In the genomic region with DNA sequence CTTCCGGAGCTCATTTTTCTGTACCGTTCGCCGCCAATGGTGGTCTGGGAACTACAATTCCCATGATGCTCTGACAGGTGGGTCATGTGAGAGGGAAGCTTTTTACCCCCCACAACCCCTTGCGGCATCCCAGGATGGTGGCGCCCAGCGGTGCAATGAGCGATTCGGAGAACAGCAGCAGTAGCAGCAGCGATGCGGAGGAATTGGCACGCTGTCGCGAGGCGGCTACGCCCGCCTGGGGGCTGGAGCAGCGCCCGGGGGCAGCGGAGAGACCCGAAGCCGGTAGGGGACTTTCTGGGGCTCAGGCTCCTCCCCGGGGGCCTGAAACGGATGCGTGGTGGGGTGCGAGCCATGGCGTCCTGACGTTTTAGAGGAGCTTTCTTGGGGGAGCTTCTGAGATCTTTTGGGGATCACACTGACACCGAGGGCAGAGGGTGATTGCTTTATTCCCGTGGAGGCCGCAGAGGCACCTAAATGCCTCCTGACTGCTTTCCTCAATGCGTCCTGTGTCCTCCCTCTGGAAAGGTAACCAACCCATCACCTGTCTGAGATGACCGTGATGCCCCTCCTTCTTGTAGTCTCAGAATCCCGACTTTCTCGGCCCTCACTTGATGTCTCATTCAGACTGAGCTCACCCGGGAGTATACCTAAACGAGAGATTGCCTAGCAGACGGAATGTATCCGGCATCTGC, we compare ENCODE assay signal across 8 mouse cellular contexts. TPM values are rescaled to one million over a fixed set of nuclear protein-coding genes. Genes with fewer than 3 reads are reported as not detected.
DNase-seq lines count a peak whose midpoint lies in the region; ATAC-seq lines count a peak whose summit lies in the region.

2210016L21Rik (plus strand) TSS at position 85 of the 692 bp plus-strand sequence.

- no peaks in the 10 kb centered on the region for H3K27me3 ChIP-seq in embryonic facial prominence, embryonic 12.5 days
- no peaks in the 10 kb centered on the region for H3K27me3 ChIP-seq in limb, embryonic 11.5 days (ENCODE audit: control insufficient read depth, insufficient read depth, low read length)
- H3K27me3 ChIP-seq in midbrain, embryonic 14.5 days (ENCODE audit: control insufficient read depth, insufficient read depth, low read length), result no peaks in the 10 kb centered on the region

- H3K9me3 ChIP-seq in embryonic facial prominence, embryonic 12.5 days, result no peaks in the 10 kb centered on the region
- 0 out of 2 replicates have a peak, but pooled peaks cover 2% of the 10 kb centered on the region for H3K9me3 ChIP-seq in limb, embryonic 11.5 days (ENCODE audit: control insufficient read depth, low read length)
- H3K9me3 ChIP-seq in midbrain, embryonic 14.5 days (ENCODE audit: control insufficient read depth, low read length), result peaks cover 4% of the 10 kb centered on the region; the same call in 1 of the 2 replicates

- H3K27ac ChIP-seq in embryonic facial prominence, embryonic 12.5 days, result peak within 1 kb of the TSS; percentile 81
- peak within 1 kb of the TSS; percentile 73; the same call in 1 of the 2 replicates for H3K27ac ChIP-seq in limb, embryonic 11.5 days (replicated peaks; ENCODE audit: low read depth, low read length)
- H3K27ac ChIP-seq in midbrain, embryonic 14.5 days (replicated peaks; ENCODE audit: low read depth, low read length), result peak within 1 kb of the TSS; percentile 86

- peaks cover 8% of the 10 kb centered on the region; the same call in 1 of the 2 replicates for H3K4me1 ChIP-seq in embryonic facial prominence, embryonic 12.5 days
- H3K4me1 ChIP-seq in limb, embryonic 11.5 days (ENCODE audit: control insufficient read depth, insufficient read depth, low read length), result 0 out of 2 replicates have a peak, but pooled peaks cover 3% of the 10 kb centered on the region
- 0 out of 2 replicates have a peak, but pooled peaks cover 10% of the 10 kb centered on the region for H3K4me1 ChIP-seq in midbrain, embryonic 14.5 days (ENCODE audit: control insufficient read depth, insufficient read depth, low read length)

- WGBS in embryonic facial prominence, embryonic 12.5 days, result under 1% methylated on average over 39 of the region's 39 CpGs
- WGBS in limb, embryonic 11.5 days, result 1% methylated on average over 39 of the region's 39 CpGs
- WGBS in midbrain, embryonic 14.5 days, result under 1% methylated on average over 39 of the region's 39 CpGs

- H3K4me2 ChIP-seq in embryonic facial prominence, embryonic 12.5 days (replicated peaks), result peak within 1 kb of the TSS; percentile 66
- H3K4me2 ChIP-seq in limb, embryonic 11.5 days (ENCODE audit: low read depth, severe bottlenecking), result peak within 1 kb of the TSS; percentile 79
- H3K4me2 ChIP-seq in midbrain, embryonic 14.5 days (ENCODE audit: low read length), result peak within 1 kb of the TSS; percentile 77

- H3K4me3 ChIP-seq in embryonic facial prominence, embryonic 12.5 days, result peak within 1 kb of the TSS; percentile 75
- peak within 1 kb of the TSS; percentile 94 for H3K4me3 ChIP-seq in limb, embryonic 11.5 days (ENCODE audit: low read depth, low read length)
- H3K4me3 ChIP-seq in midbrain, embryonic 14.5 days (replicated peaks; ENCODE audit: low read depth, low read length), result peak within 1 kb of the TSS; percentile 90

- peak within 1 kb of the TSS; percentile 86 for H3K9ac ChIP-seq in embryonic facial prominence, embryonic 12.5 days
- H3K9ac ChIP-seq in limb, embryonic 11.5 days (ENCODE audit: low read length), result peak within 1 kb of the TSS; percentile 93
- peak within 1 kb of the TSS; percentile 91 for H3K9ac ChIP-seq in midbrain, embryonic 14.5 days (replicated peaks; ENCODE audit: low read length)

- ATAC-seq in embryonic facial prominence, embryonic 12.5 days (ENCODE audit: insufficient number of reproducible peaks, insufficient read depth, low FRiP score, low TSS enrichment), result peak; percentile 90
- ATAC-seq in limb, embryonic 11.5 days (ENCODE audit: insufficient number of reproducible peaks, low FRiP score, low TSS enrichment, low read depth), result peak; percentile 88
- peak; percentile 90 for ATAC-seq in midbrain, embryonic 14.5 days (ENCODE audit: low FRiP score, low TSS enrichment)

- peaks cover 17% of the 10 kb centered on the region for H3K36me3 ChIP-seq in embryonic facial prominence, embryonic 12.5 days
- no peaks in the 10 kb centered on the region; the same call in 1 of the 2 replicates for H3K36me3 ChIP-seq in limb, embryonic 11.5 days (ENCODE audit: control insufficient read depth, insufficient read depth, low read length)
- peaks cover 18% of the 10 kb centered on the region for H3K36me3 ChIP-seq in midbrain, embryonic 14.5 days (ENCODE audit: control insufficient read depth, insufficient read depth, low read length)

- peak; percentile 80 for DNase-seq in 3134 (ENCODE audit: extremely low read depth, insufficient read length, low spot score)
- peak; percentile 77 for DNase-seq in adrenal gland, postnatal 25 days
- DNase-seq in heart, adult 11 months, result peak; percentile 99
- DNase-seq in kidney, adult 18-20 months, result peak; percentile 87
- DNase-seq in limb, embryonic 11.5 days (ENCODE audit: low spot score), result peak; percentile 89
- DNase-seq in midbrain, embryonic 14.5 days, result peak; percentile 96
- peak; percentile 68 to 75 for DNase-seq in spleen, adult 18-20 months

RNA-seq across cellular contexts. Expression of gene 2210016L21Rik, which starts in this region (rescaled TPM):
- 34.0 and 46.2 TPM in 2 replicates for total RNA-seq in adrenal gland, postnatal 25 days (2021)
- 65.4 and 73.8 TPM in 2 replicates for polyA plus RNA-seq in embryonic facial prominence, embryonic 12.5 days (2016; fragmentation: Nextera tagmentation; extraction: Ambion mirVana)
- polyA plus RNA-seq in limb, embryonic 11.5 days (2014; fragmentation: Nextera tagmentation; extraction: Ambion mirVana), result 55.2 and 56.8 TPM in 2 replicates
- polyA plus RNA-seq in midbrain, embryonic 14.5 days (2014; fragmentation: Nextera tagmentation; extraction: Ambion mirVana), result 92.1 and 113 TPM in 2 replicates

Comparison
In these comparisons a context has a peak if more than half of its experiments do, and no peak if none do; other contexts are left out.
1. Peak in every context shown above with its lines: DNase-seq, ATAC-seq, H3K4me3 ChIP-seq and H3K27ac ChIP-seq.